Mouse (Mus musculus): ENCODE measurements around the gene Hspb11. TPM values are rescaled to one million over a fixed set of nuclear protein-coding genes. Genes with fewer than 3 reads are reported as not detected.

The Hspb11 gene
- polyA plus RNA-seq, 1 experiment = 19.8 TPM

GRCm38 (mm10) chr4:107285446-107286200, 32.2 kb downstream of the Hspb11 start:
- no peaks in the 10 kb centered on the region for H3K4me1 ChIP-seq (ENCODE audit: control insufficient read depth, insufficient read depth, low read length)
- H3K4me3 ChIP-seq (ENCODE audit: insufficient read depth, low read length) = no peak overlapping the region
- H3K27ac ChIP-seq (ENCODE audit: insufficient read depth, low read length) = no peak overlapping the region
- TF ChIP-seq CTCF (IDR thresholded peaks at IDR 0.05; ENCODE audit: extremely low read depth, insufficient read depth, low read length) = no peak
- no peak for TF ChIP-seq POLR2A (IDR thresholded peaks at IDR 0.05; ENCODE audit: extremely low read depth, insufficient read depth, low read length)

- no peak overlapping the region for H3K4me3 ChIP-seq (ENCODE audit: insufficient read depth, low read length)
- H3K27ac ChIP-seq (ENCODE audit: insufficient read depth, low read length) = no peak overlapping the region
- TF ChIP-seq POLR2A (IDR thresholded peaks at IDR 0.05; ENCODE audit: extremely low read depth, insufficient read depth, low read length) (no peak), CTCF (IDR thresholded peaks at IDR 0.05; ENCODE audit: extremely low read depth, insufficient read depth, low read length) (no peak)
- no peaks in the 10 kb centered on the region for H3K4me1 ChIP-seq (ENCODE audit: control insufficient read depth, insufficient read depth, low read length)
These were observed 33.0 kb downstream of the Hspb11 start for GRCm38 (mm10) chr4:107286386-107286785.

GRCm38 (mm10) chr4:107287517-107287916, 34.1 kb downstream of the Hspb11 start:
- Histone ChIP-seq H3K27ac (ENCODE audit: insufficient read depth, low read length) (no peak overlapping the region), H3K4me1 (ENCODE audit: control insufficient read depth, insufficient read depth, low read length) (no peaks in the 10 kb centered on the region; the same call in 1 of the 2 replicates)

GRCm38 (mm10) chr4:107291611-107292272, 38.3 kb downstream of the Hspb11 start:
- Histone ChIP-seq H3K4me3 (ENCODE audit: insufficient read depth, low read length) (no peak overlapping the region), H3K4me1 (ENCODE audit: control insufficient read depth, insufficient read depth, low read length) (no peaks in the 10 kb centered on the region; the same call in 1 of the 2 replicates), H3K27ac (ENCODE audit: insufficient read depth, low read length) (no peak overlapping the region)
- TF ChIP-seq CTCF (IDR thresholded peaks at IDR 0.05; ENCODE audit: extremely low read depth, insufficient read depth, low read length) (no peak), POLR2A (IDR thresholded peaks at IDR 0.05; ENCODE audit: extremely low read depth, insufficient read depth, low read length) (no peak)

More at GRCm38 (mm10) chr4:107287517-107287916, 34.1 kb downstream of the Hspb11 start:
- TF ChIP-seq CTCF (IDR thresholded peaks at IDR 0.05; ENCODE audit: extremely low read depth, insufficient read depth, low read length) = no peak
- no peak for TF ChIP-seq POLR2A (IDR thresholded peaks at IDR 0.05; ENCODE audit: extremely low read depth, insufficient read depth, low read length)
- no peak overlapping the region for H3K4me3 ChIP-seq (ENCODE audit: insufficient read depth, low read length)

- H3K4me1 ChIP-seq (ENCODE audit: control insufficient read depth, insufficient read depth, low read length) = no peaks in the 10 kb centered on the region; the same call in 1 of the 2 replicates
- TF ChIP-seq CTCF (IDR thresholded peaks at IDR 0.05; ENCODE audit: extremely low read depth, insufficient read depth, low read length) (no peak), POLR2A (IDR thresholded peaks at IDR 0.05; ENCODE audit: extremely low read depth, insufficient read depth, low read length) (no peak)
- no peak overlapping the region for H3K4me3 ChIP-seq (ENCODE audit: insufficient read depth, low read length)
- H3K27ac ChIP-seq (ENCODE audit: insufficient read depth, low read length) = no peak overlapping the region
These were observed 38.9 kb downstream of the Hspb11 start for GRCm38 (mm10) chr4:107292273-107292662.

- TF ChIP-seq CTCF (IDR thresholded peaks at IDR 0.05; ENCODE audit: extremely low read depth, insufficient read depth, low read length) (no peak), POLR2A (IDR thresholded peaks at IDR 0.05; ENCODE audit: extremely low read depth, insufficient read depth, low read length) (no peak)
- no peak overlapping the region for H3K4me3 ChIP-seq (ENCODE audit: insufficient read depth, low read length)
- no peak overlapping the region for H3K27ac ChIP-seq (ENCODE audit: insufficient read depth, low read length)
- H3K4me1 ChIP-seq (ENCODE audit: control insufficient read depth, insufficient read depth, low read length) = no peaks in the 10 kb centered on the region
These were observed 44.7 kb downstream of the Hspb11 start for GRCm38 (mm10) chr4:107298071-107298606.

- H3K27ac ChIP-seq (ENCODE audit: insufficient read depth, low read length) = no peak overlapping the region
- no peak overlapping the region for H3K4me3 ChIP-seq (ENCODE audit: insufficient read depth, low read length)
- no peaks in the 10 kb centered on the region for H3K4me1 ChIP-seq (ENCODE audit: control insufficient read depth, insufficient read depth, low read length)
- TF ChIP-seq CTCF (IDR thresholded peaks at IDR 0.05; ENCODE audit: extremely low read depth, insufficient read depth, low read length) (no peak), POLR2A (IDR thresholded peaks at IDR 0.05; ENCODE audit: extremely low read depth, insufficient read depth, low read length) (no peak)
These were observed 46.5 kb downstream of the Hspb11 start for GRCm38 (mm10) chr4:107299779-107300340.

- no peaks in the 10 kb centered on the region for H3K4me1 ChIP-seq (ENCODE audit: control insufficient read depth, insufficient read depth, low read length)
- H3K4me3 ChIP-seq (ENCODE audit: insufficient read depth, low read length) = no peak overlapping the region
- TF ChIP-seq CTCF (IDR thresholded peaks at IDR 0.05; ENCODE audit: extremely low read depth, insufficient read depth, low read length) = no peak
- TF ChIP-seq POLR2A (IDR thresholded peaks at IDR 0.05; ENCODE audit: extremely low read depth, insufficient read depth, low read length) = no peak
- no peak overlapping the region for H3K27ac ChIP-seq (ENCODE audit: insufficient read depth, low read length)
These were observed 47.0 kb downstream of the Hspb11 start for GRCm38 (mm10) chr4:107300371-107300770.

GRCm38 (mm10) chr4:107300902-107301555, 47.6 kb downstream of the Hspb11 start:
- no peak for TF ChIP-seq CTCF (IDR thresholded peaks at IDR 0.05; ENCODE audit: extremely low read depth, insufficient read depth, low read length)
- no peak for TF ChIP-seq POLR2A (IDR thresholded peaks at IDR 0.05; ENCODE audit: extremely low read depth, insufficient read depth, low read length)
- no peak overlapping the region for H3K4me3 ChIP-seq (ENCODE audit: insufficient read depth, low read length)
- H3K4me1 ChIP-seq (ENCODE audit: control insufficient read depth, insufficient read depth, low read length) = no peaks in the 10 kb centered on the region
- H3K27ac ChIP-seq (ENCODE audit: insufficient read depth, low read length) = no peak overlapping the region

All from cortical plate, adult 2 months (tissue).